Mouse (Mus musculus) myocyte (in vitro differentiated cells): ENCODE measurements around the gene Sema7a. TPM values are rescaled to one million over a fixed set of nuclear protein-coding genes. Genes with fewer than 3 reads are reported as not detected.

ENCODE experiments used
- H3K27me3 ChIP-seq: one replicate; pipeline ENCODE4 v1.6.1; 2011; ENCODE audit not compliant: control insufficient read depth, insufficient read depth, insufficient read length
- H3K36me3 ChIP-seq: one replicate; pipeline ENCODE4 v1.6.1; 2011; ENCODE audit not compliant: control insufficient read depth, insufficient read depth
- H3K4me2 ChIP-seq: one replicate; pipeline ENCODE4 v1.6.1; 2011; ENCODE audit warnings: low read depth, control low read depth
- H3K4me3 ChIP-seq: one replicate; pipeline ENCODE4 v1.5.1; 2011; ENCODE audit warnings: mild to moderate bottlenecking, control low read depth, moderate library complexity
- H3K79me2 ChIP-seq: one replicate; pipeline ENCODE4 v1.6.1; 2011; ENCODE audit not compliant: control insufficient read depth, insufficient read depth
- H3ac ChIP-seq: one replicate; pipeline ENCODE4 v1.6.1; 2011; ENCODE audit not compliant: control insufficient read depth, insufficient read length
- CEBPB ChIP-seq: IDR thresholded peaks from 2 replicates; pipeline ENCODE4 v1.6.1; 2011; ENCODE audit warnings: mild to moderate bottlenecking, moderate library complexity; ENCODE audit not compliant: poor library complexity, insufficient read depth, severe bottlenecking
- E2F4 ChIP-seq: IDR thresholded peaks from one replicate; pipeline ENCODE4 v1.6.1; 2011; ENCODE audit warnings: mild to moderate bottlenecking, control low read depth, moderate library complexity; ENCODE audit not compliant: insufficient read depth
- MAX ChIP-seq: IDR thresholded peaks from one replicate; pipeline ENCODE4 v1.6.1; 2011; ENCODE audit warnings: low read depth, mild to moderate bottlenecking, control low read depth
- MYOD1 ChIP-seq, 3 experiments: IDR thresholded peaks; one replicate each; pipeline ENCODE4 v1.6.1; 2011; ENCODE audit warnings: control low read depth in 2 of 3, low read depth in 2 of 3, mild to moderate bottlenecking in 2 of 3, moderate library complexity in 1 of 3; ENCODE audit not compliant: insufficient read length in 2 of 3, control insufficient read depth in 1 of 3
- MYOG ChIP-seq, 3 experiments: IDR thresholded peaks; one replicate each; pipeline ENCODE4 v1.6.1; 2011; ENCODE audit warnings: control low read depth in 2 of 3, low read depth in 2 of 3, mild to moderate bottlenecking in 2 of 3; ENCODE audit not compliant: insufficient read length in 2 of 3, control insufficient read depth in 1 of 3, insufficient read depth in 1 of 3
- POLR2A ChIP-seq: IDR thresholded peaks from one replicate; pipeline ENCODE4 v1.6.1; 2011; ENCODE audit warnings: low read depth, mild to moderate bottlenecking, control low read depth, moderate library complexity; ENCODE audit not compliant: insufficient read length
- POLR2AphosphoS2 ChIP-seq: IDR thresholded peaks from one replicate; pipeline ENCODE4 v1.6.1; 2011; ENCODE audit warnings: low read depth, control low read depth; ENCODE audit not compliant: insufficient read length
- REST ChIP-seq: IDR thresholded peaks from one replicate; pipeline ENCODE4 v1.6.1; 2011; ENCODE audit warnings: mild to moderate bottlenecking, control low read depth, moderate library complexity; ENCODE audit not compliant: insufficient read depth, insufficient read length
- SRF ChIP-seq: IDR thresholded peaks from one replicate; pipeline ENCODE4 v1.6.1; 2011; ENCODE audit warnings: low read depth; ENCODE audit not compliant: control insufficient read depth, insufficient read length
- TCF12 ChIP-seq: IDR thresholded peaks from one replicate; pipeline ENCODE4 v1.6.1; 2011; ENCODE audit warnings: mild to moderate bottlenecking, control low read depth; ENCODE audit not compliant: poor library complexity, insufficient read depth, severe bottlenecking
- TCF3 ChIP-seq: IDR thresholded peaks from one replicate; pipeline ENCODE4 v1.6.1; 2011; ENCODE audit warnings: low read depth, control low read depth; ENCODE audit not compliant: insufficient read length
- USF1 ChIP-seq: IDR thresholded peaks from one replicate; pipeline ENCODE4 v1.6.1; 2011; ENCODE audit warnings: low read depth, mild to moderate bottlenecking, control low read depth, moderate library complexity
- polyA plus RNA-seq: library from polyadenylated mRNA; unstranded; fragments of >200 nt; fragmentation: generic; extraction: Trizol; gene quantifications from one replicate; pipeline ENCODE4 v1.2.1, GENCODE M21; 2012; ENCODE audit warnings: missing spikeins

The Sema7a gene
- polyA plus RNA-seq, 1 experiment: 27.4 TPM

DNA sequence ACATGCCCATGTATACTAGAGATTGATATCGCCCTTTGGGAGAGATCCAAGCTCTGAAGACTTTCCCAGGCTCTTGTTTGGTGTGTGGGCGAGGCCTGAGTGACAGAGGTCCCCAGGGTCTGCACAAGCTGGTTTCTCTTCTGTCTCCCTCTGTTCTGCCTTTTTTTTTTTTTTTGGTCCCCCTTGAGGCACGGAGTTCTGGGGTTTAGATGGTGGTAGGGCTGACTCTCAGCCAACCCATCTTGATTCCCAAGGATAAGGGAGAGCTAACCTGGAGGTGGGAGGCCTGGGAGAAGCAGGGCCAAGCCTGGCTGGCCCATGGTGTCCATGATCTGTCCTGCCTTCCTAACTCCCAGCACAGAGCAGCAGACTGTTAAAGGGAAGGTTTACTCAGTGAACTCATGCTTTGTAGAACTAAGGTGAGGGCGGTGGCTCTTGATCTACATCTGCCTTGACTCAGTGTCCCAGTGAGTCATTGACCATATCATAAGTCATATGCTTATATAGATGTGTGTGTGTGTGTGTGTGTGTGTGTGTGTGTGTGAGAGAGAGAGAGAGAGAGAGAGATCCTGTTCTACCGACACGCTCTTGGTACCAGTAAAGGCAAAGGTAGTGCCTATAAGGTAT is 33.6 kb downstream of the Sema7a start:
- H3K27me3 ChIP-seq: no peaks in the 10 kb centered on the region
- peak overlapping the region; percentile 81 for H3K4me2 ChIP-seq
- peak overlapping the region; percentile 4 for H3K4me3 ChIP-seq
- no peak overlapping the region for H3ac ChIP-seq
- H3K36me3 ChIP-seq: no peaks in the 10 kb centered on the region
- TF ChIP-seq SRF (no peak), POLR2A (no peak), REST (no peak), MYOG (IDR thresholded peaks at IDR 0.05; ENCODE audit: control insufficient read depth in 1 of 3, insufficient read depth in 1 of 3, insufficient read length in 2 of 3, low read depth in 2 of 3) (no peak)
- H3K79me2 ChIP-seq: no peaks in the 10 kb centered on the region

DNA sequence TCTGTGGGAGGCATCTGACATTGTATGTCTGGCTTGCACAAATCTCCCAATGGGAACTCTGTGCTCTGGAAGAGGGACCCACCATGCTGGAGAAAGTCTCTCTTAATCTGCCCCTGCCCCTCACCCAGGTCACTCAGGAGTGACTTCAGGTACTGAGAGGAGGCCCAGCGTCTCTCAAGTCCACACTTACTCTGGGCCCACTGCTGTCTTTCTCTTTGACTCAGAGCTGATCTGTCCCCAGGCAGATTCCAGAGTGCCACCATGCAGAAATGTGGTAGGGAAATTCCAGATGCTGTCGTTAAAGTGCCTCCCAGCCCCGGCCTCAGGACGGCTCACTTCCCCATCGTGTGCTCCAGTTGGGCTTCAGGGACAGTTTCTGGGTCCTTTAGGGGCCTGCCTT is 34.3 kb downstream of the Sema7a start:
- H3K36me3 ChIP-seq: no peaks in the 10 kb centered on the region
- no peaks in the 10 kb centered on the region for H3K27me3 ChIP-seq
- H3K4me2 ChIP-seq: peak overlapping the region; percentile 81
- no peak overlapping the region for H3ac ChIP-seq
- no peak for TF ChIP-seq SRF
- no peak for TF ChIP-seq POLR2AphosphoS2
- TF ChIP-seq MYOD1 (IDR thresholded peaks at IDR 0.05; ENCODE audit: control insufficient read depth in 1 of 3, insufficient read length in 2 of 3, low read depth in 2 of 3): no peak
- no peak for TF ChIP-seq CEBPB
- H3K4me3 ChIP-seq: no peak overlapping the region
- no peaks in the 10 kb centered on the region for H3K79me2 ChIP-seq

DNA sequence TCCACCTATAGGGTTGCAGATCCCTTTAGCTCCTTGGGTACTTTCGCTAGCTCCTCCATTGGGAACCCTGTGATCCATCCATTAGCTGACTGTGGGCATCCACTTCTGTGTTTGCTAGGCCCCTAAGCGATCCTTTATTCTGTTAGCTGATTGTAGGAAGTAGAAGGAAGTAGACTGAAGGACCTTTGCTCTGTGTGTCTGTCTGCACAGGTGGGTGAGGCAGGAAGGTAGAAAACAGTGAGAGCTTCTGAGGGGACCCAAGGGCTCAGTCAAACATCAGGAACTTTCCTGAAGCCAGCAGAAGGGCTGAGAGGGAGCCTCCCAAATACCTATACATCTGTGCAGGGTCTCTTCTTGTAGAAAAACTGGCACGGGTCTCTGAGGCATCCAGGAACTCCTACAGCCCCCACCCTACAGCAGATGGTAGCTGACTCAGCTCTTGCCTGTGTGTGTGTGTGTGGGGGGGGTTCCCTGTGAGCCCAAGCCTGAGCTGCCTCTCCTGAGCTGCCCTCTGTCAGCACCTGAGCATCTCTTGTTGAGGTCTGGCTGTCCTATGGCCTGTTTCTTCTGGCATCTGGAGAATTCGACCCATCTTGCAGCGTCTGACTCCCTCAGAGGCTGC is 35.4 kb downstream of the Sema7a start:
- Histone ChIP-seq H3K27me3 (no peaks in the 10 kb centered on the region), H3ac (no peak overlapping the region), H3K79me2 (no peaks in the 10 kb centered on the region), H3K4me2 (no peak overlapping the region), H3K4me3 (no peak overlapping the region), H3K36me3 (no peaks in the 10 kb centered on the region)
- TF ChIP-seq CEBPB (no peak), SRF (no peak)

DNA sequence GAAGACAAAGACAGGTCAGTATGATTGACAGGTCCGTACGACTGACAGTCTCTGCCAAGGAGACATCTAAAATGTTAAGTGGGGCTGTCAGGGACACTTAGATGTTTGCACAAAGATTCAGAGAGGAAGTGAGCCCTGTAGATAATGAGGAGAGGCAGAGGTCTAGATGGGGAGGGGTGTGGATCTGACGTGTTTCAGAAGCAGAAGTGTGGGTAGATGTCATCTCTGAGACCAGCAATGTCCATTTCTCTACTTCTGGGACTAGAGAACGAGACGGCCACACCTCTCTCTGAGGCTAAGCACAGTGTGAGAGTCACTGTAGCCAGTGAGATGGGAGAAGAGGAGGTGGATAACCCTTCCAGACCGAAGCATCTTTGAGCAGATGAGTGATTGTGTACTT is 38.1 kb downstream of the Sema7a start:
- Histone ChIP-seq H3ac (no peak overlapping the region), H3K4me2 (no peak overlapping the region), H3K79me2 (no peaks in the 10 kb centered on the region), H3K36me3 (no peaks in the 10 kb centered on the region), H3K27me3 (no peaks in the 10 kb centered on the region), H3K4me3 (no peak overlapping the region)
- no peak for TF ChIP-seq TCF3
- TF ChIP-seq CEBPB: no peak
- TF ChIP-seq POLR2A: no peak
- no peak for TF ChIP-seq E2F4
- TF ChIP-seq POLR2AphosphoS2: no peak
- TF ChIP-seq MYOD1 (IDR thresholded peaks at IDR 0.05; ENCODE audit: control insufficient read depth in 1 of 3, insufficient read length in 2 of 3, low read depth in 2 of 3): no peak
- no peak for TF ChIP-seq MAX

DNA sequence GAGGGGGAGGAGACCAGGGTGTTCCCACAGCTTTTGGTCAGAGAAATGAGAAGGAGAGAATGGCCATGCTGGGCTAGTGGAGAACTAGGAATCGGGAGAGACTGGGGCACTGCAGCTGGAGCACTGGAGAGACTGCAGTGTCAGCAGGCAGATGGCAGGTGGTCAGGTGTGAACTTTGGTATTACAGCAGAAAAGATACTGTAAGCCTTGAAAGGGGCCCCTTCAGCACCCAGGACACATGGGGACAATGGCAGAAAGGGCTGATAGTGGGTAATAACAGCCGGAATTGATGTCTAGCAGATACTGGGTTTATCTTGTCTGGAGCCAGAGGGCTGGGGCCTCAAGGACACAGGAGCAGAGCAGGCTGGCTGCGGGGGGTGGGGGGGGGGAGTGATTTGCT is 38.9 kb downstream of the Sema7a start:
- no peak overlapping the region for H3K4me3 ChIP-seq

DNA sequence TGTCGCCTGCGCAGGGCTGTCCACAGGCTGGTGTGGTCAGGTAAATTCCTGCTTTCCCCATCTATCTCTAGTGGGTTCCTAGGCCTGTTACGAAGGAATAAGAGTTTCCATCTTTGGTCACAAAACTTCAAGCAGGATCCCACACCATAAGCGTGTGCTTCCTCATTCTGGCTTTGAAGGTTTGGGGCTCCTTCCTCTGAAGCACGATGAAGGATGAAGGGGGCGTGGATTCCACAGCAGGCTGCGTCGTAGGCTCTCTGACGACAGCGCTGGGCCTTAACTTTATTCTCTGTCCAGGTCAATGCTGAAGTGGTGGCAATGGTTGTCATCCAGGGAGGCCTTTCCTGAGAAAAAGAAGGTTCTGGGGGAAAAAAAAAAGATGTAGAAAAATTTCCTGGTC is 40.7 kb downstream of the Sema7a start:
- Histone ChIP-seq H3K4me2 (no peak overlapping the region), H3K4me3 (no peak overlapping the region), H3K27me3 (no peaks in the 10 kb centered on the region), H3ac (no peak overlapping the region), H3K36me3 (no peaks in the 10 kb centered on the region), H3K79me2 (no peaks in the 10 kb centered on the region)
- no peak for TF ChIP-seq SRF
- TF ChIP-seq REST: no peak
- TF ChIP-seq TCF3: no peak
- no peak for TF ChIP-seq POLR2AphosphoS2
- TF ChIP-seq E2F4: no peak
- no peak for TF ChIP-seq TCF12
- no peak for TF ChIP-seq CEBPB
- no peak for TF ChIP-seq MAX
- TF ChIP-seq POLR2A: no peak
- TF ChIP-seq MYOD1 (IDR thresholded peaks at IDR 0.05; ENCODE audit: control insufficient read depth in 1 of 3, insufficient read length in 2 of 3, low read depth in 2 of 3): no peak
- no peak for TF ChIP-seq MYOG (IDR thresholded peaks at IDR 0.05; ENCODE audit: control insufficient read depth in 1 of 3, insufficient read depth in 1 of 3, insufficient read length in 2 of 3, low read depth in 2 of 3)
- TF ChIP-seq USF1: no peak

More for the DNA sequence above, 38.9 kb downstream of the Sema7a start:
- H3K36me3 ChIP-seq: no peaks in the 10 kb centered on the region
- H3K27me3 ChIP-seq: no peaks in the 10 kb centered on the region
- H3K4me2 ChIP-seq: no peak overlapping the region
- H3ac ChIP-seq: no peak overlapping the region
- no peak for TF ChIP-seq TCF12
- no peak for TF ChIP-seq E2F4
- TF ChIP-seq REST: no peak
- no peak for TF ChIP-seq MYOG (IDR thresholded peaks at IDR 0.05; ENCODE audit: control insufficient read depth in 1 of 3, insufficient read depth in 1 of 3, insufficient read length in 2 of 3, low read depth in 2 of 3)
- no peak for TF ChIP-seq TCF3
- no peak for TF ChIP-seq POLR2AphosphoS2
- TF ChIP-seq SRF: no peak
- no peaks in the 10 kb centered on the region for H3K79me2 ChIP-seq
